Mouse (Mus musculus) kidney, postnatal 10 days (tissue): ENCODE measurements around the gene Relt.

Experiments
- DNase-seq: peaks from one replicate; pipeline ENCODE4 v3.0.0; 2021; ENCODE audit warnings: mixed read lengths

Relt gene

DNA sequence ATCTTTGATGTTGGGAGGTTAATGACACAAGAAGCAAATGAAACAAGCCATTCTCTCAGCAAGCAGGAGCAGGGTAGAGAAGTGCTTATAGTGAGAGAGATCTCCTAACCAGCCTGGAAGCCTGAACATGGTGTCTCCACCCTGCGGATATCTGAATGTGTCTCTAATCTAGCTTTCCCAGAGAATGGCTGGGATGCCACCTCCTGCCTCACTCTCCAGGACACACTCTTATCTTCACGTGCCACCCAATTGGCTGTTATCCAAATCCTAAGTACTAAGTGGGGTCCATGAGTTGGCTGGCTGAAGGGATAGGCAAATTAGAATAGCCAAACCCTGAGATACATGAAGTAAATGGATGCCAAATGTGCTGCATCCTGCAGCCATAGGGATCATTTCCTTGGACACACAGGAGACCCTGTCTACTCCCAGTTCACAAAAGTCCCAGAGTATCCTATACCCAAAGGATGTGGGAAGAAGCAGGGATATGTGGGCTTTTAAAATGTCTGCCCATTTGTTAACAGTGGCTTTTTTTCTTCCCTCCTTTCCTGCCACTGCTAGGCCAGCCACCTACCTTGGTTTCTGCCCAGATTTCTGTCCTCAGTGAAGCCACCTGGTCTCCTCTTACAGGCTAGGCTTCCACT is 18.7 kb downstream of the Relt start:
- no peak for DNase-seq

GRCm38 (mm10) chr7:100843866-100844265 is 19.4 kb downstream of the Relt start:
- DNase-seq = no peak

DNA sequence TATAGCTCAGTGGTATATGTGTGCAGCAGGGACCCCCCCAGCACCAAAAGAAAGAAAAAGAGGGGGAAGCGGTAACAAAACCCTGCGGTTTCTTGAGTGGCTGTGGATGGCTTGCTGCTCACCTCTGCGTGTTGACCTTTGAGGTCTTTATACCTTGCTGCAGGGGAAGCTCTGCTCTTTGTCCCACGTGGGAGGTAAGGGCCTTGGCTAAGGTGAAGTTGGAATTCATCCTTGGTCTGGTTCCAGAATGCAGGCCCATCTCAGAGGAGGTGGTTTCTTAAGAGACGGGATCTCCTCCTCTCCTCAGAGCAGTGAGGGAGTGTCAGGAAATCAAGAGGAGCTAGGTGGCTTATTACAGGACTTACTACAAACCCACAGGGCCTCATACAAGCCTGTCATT is 21.1 kb downstream of the Relt start:
- DNase-seq = no peak

DNA sequence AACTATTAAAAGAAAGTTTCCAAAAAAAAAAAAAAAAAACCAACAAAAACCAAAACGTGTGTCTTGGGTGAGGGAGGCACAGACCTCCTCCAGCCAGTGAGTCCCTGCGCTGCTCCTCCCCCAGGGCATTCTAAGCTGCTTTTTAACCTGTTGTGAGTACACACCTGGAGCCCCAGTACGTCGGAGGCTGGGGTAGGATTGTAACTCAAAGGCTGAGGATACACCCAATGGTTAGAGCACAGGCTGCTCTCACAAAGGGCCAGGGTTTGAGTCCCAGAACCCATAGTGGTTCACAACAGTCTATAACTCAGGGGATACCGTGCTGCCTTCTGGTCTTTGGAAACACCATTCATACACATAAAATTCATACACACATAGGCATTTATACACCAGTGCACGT is 21.6 kb downstream of the Relt start:
- DNase-seq = no peak

- DNase-seq = no peak
Observed at GRCm38 (mm10) chr7:100840906-100841305, 22.3 kb downstream of the Relt start.

- no peak for DNase-seq
Observed at GRCm38 (mm10) chr7:100839632-100840402, 23.4 kb downstream of the Relt start.

DNA sequence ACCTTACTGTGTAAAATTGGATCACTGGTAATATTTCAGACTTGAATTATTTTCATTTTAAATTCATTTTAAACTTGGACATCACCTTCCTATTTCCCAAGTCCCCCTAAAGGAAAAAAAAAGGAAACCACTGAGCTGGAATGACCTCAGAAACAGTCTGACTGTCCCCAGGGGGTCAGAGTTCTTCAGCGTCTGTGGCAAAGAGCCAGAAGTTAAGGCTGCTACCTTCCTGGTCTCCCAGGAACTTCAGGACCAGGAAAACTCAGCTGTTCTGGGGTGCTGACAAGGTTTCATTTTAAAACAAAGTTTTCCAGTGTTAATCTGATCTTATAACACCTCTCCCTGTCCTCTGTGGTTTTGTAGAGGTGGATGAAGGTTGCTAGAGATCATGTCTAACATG is 25.5 kb downstream of the Relt start:
- no peak for DNase-seq

DNA sequence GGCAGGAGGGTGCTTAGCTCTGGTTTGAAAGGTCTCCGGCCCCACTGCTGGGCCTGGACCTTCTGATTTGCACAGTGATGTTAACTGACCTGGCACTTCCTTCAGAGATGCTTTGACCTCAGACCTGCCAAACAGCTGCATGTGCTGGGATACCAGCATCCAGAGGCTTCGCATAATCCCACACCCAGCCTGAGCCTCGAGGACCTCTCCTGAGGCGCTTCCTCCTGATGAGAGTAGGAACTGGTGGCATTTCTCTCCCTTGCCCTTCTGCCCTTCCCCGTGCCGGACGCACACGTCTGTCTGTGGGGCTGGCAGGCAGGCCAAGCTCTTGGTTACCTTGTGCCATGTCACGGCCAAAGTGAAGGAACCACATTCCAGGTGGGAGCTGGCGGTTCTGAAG is 26.6 kb downstream of the Relt start:
- DNase-seq = no peak

DNA sequence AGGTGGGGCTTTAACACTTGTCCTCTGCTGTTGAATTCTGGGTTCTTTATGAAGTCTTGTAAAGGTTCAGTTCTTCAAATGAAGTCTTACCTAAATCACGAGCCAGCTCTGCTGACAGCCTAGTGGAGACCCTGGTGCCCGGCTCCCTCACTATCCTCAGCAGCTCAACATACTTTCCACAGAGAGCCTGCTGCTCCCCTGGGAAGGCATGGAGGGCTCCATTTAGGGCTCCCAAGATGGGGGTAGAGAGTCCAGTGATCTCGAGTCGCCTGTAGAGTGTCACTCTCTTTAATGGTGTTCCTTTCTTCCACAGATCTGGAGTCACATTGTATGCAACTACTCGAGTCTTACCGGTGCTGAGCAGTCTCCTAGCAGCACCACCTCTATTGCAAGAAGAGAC is 27.5 kb downstream of the Relt start:
- DNase-seq = no peak

GRCm38 (mm10) chr7:100835168-100835567 is 28.1 kb downstream of the Relt start:
- DNase-seq = no peak

GRCm38 (mm10) chr7:100833859-100834258 is 29.4 kb downstream of the Relt start:
- DNase-seq = no peak

- no peak for DNase-seq
Observed at GRCm38 (mm10) chr7:100828549-100828948, 34.7 kb downstream of the Relt start.

GRCm38 (mm10) chr7:100824661-100825060 is 38.6 kb downstream of the Relt start:
- no peak for DNase-seq

GRCm38 (mm10) chr7:100818401-100819064 is 44.7 kb downstream of the Relt start:
- DNase-seq = peak; percentile 53

- no peak for DNase-seq
Observed at GRCm38 (mm10) chr7:100817442-100817760, 45.8 kb downstream of the Relt start.

- DNase-seq = no peak
Observed at GRCm38 (mm10) chr7:100816759-100817441, 46.3 kb downstream of the Relt start.

GRCm38 (mm10) chr7:100815900-100816570 is 47.2 kb downstream of the Relt start:
- DNase-seq = no peak

- DNase-seq = no peak
Observed at GRCm38 (mm10) chr7:100812641-100813040, 50.6 kb downstream of the Relt start.

DNA sequence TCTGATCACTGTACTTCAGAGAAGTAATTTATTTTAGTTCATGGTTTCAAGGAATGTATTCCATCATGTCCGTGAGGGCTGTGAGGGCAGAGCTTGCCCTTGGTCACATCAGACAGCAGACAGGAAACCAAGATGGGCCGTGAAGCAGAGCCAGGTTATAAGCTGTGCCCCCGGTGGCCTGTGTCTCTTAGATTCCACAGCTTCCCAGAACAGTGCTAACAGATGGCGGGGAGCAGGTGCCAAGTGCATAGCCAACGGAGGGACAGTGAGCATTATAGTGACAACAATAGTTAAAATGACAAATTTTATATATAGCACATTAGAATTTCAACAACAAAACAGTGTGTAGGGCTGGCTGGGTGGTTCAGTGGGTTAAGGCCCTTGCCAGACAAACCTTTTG is 51.3 kb downstream of the Relt start:
- no peak for DNase-seq

GRCm38 (mm10) chr7:100805391-100805790 is 57.9 kb downstream of the Relt start:
- peak; percentile 19 for DNase-seq

- no peak for DNase-seq
Observed at GRCm38 (mm10) chr7:100798810-100799209, 64.4 kb downstream of the Relt start.
